Mouse (Mus musculus) lung, adult 2 months (tissue): ENCODE results near the gene Kcnh6.

Source experiments
- CTCF ChIP-seq: fragments of 200-500 bp; IDR thresholded peaks from 2 replicates; pipeline ENCODE4 v1.5.1; 2011; ENCODE audit warnings: mild to moderate bottlenecking, low read length, control low read depth; ENCODE audit not compliant: insufficient read depth
- POLR2A ChIP-seq: fragments of 200-500 bp; IDR thresholded peaks from 2 replicates; pipeline ENCODE4 v1.6.1; 2011; ENCODE audit warnings: low read depth, mild to moderate bottlenecking, control low read depth, low read length, borderline replicate concordance; ENCODE audit errors: extremely low read depth

GRCm38 (mm10) chr11:106073774-106074173, 65.8 kb downstream of the Kcnh6 start:
- TF ChIP-seq CTCF, result no peak
- no peak for TF ChIP-seq POLR2A
